ENCODE assay signal across 7 mouse cellular contexts in the genomic region with DNA sequence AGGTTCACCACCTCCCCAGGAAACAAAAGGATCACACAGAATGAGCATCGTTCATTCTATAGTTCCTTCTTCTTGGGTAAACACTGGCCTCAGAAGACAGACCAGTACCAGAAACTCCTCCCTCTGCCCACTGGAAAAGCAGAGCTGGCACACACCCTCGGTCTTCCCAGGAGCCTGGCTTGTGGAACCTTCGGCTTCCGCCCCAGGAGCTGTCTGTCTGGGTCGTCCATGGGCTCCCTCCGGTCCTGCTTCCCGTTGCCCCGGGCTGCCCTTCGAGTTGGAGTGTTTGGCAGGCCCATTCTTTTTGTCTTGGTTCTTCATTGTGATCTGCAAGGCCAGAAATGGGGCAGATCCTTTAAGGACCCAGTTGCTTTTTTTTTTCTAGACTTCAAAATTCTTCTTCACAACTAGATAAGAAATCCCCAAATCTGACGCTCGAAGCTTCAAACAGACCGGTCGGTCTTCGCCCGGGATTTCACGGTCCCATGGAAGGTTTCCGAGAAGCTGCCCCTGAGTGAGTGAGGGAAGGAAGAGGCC. TPM values are rescaled to one million over a fixed set of nuclear protein-coding genes. Genes with fewer than 3 reads are reported as not detected.
DNase-seq lines count a peak whose midpoint lies in the region; ATAC-seq and TF ChIP-seq lines count a peak whose summit lies in the region.

No protein-coding gene starts in this region.

- WGBS in limb, embryonic 15.5 days, result 2% methylated on average over 17 of the region's 17 CpGs
- WGBS in midbrain, embryonic 15.5 days, result 4% methylated on average over 17 of the region's 17 CpGs

- no peak overlapping the region; the same call in 1 of the 2 replicates for H3K27ac ChIP-seq in ES-E14 (ENCODE audit: insufficient read depth, low read depth, low read length, poor library complexity, severe bottlenecking)
- peak overlapping the region; percentile 98 for H3K27ac ChIP-seq in limb, embryonic 15.5 days
- peak overlapping the region; percentile 97 for H3K27ac ChIP-seq in midbrain, embryonic 15.5 days

- DNase-seq in ES-E14 (ENCODE audit: low read depth, low spot score), result no peak
- peak; percentile 68 for DNase-seq in adrenal gland, postnatal 10 days
- peak; percentile 51 for DNase-seq in heart, postnatal 4 days
- DNase-seq in frontal cortex, postnatal 10 days (ENCODE audit: low spot score in 2 of 2), result no peak

- no peaks in the 10 kb centered on the region for H3K27me3 ChIP-seq in limb, embryonic 15.5 days
- no peaks in the 10 kb centered on the region for H3K27me3 ChIP-seq in midbrain, embryonic 15.5 days (replicated peaks)

- peak overlapping the region; percentile 79 for H3K4me2 ChIP-seq in limb, embryonic 15.5 days
- peak overlapping the region; percentile 95 for H3K4me2 ChIP-seq in midbrain, embryonic 15.5 days

- H3K4me3 ChIP-seq in ES-E14 (ENCODE audit: insufficient read depth in 1 of 2, low read depth in 1 of 2, low read length in 2 of 2, poor library complexity in 1 of 2, severe bottlenecking in 1 of 2), result peak overlapping the region; percentile 75 to 81
- peak overlapping the region; percentile 65 for H3K4me3 ChIP-seq in limb, embryonic 15.5 days
- peak overlapping the region; percentile 74 for H3K4me3 ChIP-seq in midbrain, embryonic 15.5 days

- no peaks in the 10 kb centered on the region for H3K9me3 ChIP-seq in ES-E14 (ENCODE audit: control insufficient read depth, insufficient read depth, low read depth, low read length)
- no peaks in the 10 kb centered on the region for H3K9me3 ChIP-seq in limb, embryonic 15.5 days
- no peaks in the 10 kb centered on the region for H3K9me3 ChIP-seq in midbrain, embryonic 15.5 days

- H3K4me1 ChIP-seq in ES-E14 (ENCODE audit: control insufficient read depth in 2 of 2, insufficient read depth in 2 of 2, low read length in 2 of 2, poor library complexity in 1 of 2), result no peaks in the 10 kb centered on the region; a peak in 2 of 4 replicates
- H3K4me1 ChIP-seq in limb, embryonic 15.5 days, result peaks cover 30% of the 10 kb centered on the region
- peaks cover 26% of the 10 kb centered on the region for H3K4me1 ChIP-seq in midbrain, embryonic 15.5 days

- H3K9ac ChIP-seq in ES-E14 (ENCODE audit: insufficient read depth, low read depth, low read length, poor library complexity, severe bottlenecking), result peak overlapping the region; percentile 97
- H3K9ac ChIP-seq in limb, embryonic 15.5 days, result peak overlapping the region; percentile 67
- peak overlapping the region; percentile 65 for H3K9ac ChIP-seq in midbrain, embryonic 15.5 days

- in situ Hi-C loops in ES-E14 (cut with MboI; ENCODE audit: low sequenced_read_pairs in 2 of 2, unreplicated experiment in 2 of 2), result no loop called here

- peak; percentile 32 for ATAC-seq in erythroid progenitor cell, adult 5-6 weeks (replicated peaks; ENCODE audit: low FRiP score, poor library complexity, severe bottlenecking)
- ATAC-seq in limb, embryonic 15.5 days (ENCODE audit: insufficient number of reproducible peaks, low FRiP score, low TSS enrichment, low read depth), result no peak
- ATAC-seq in midbrain, embryonic 15.5 days (replicated peaks), result no peak

- peaks cover 28% of the 10 kb centered on the region for H3K36me3 ChIP-seq in ES-E14 (ENCODE audit: control insufficient read depth, insufficient read depth, low read length, poor library complexity, severe bottlenecking)
- H3K36me3 ChIP-seq in limb, embryonic 15.5 days, result peaks cover 50% of the 10 kb centered on the region
- peaks cover 16% of the 10 kb centered on the region; the same call in 1 of the 2 replicates for H3K36me3 ChIP-seq in midbrain, embryonic 15.5 days (replicated peaks)

TF ChIP-seq in ES-E14, 5 proteins besides CTCF, POLR2A, EP300 and RAD21:
- TF ChIP-seq CHD2 (IDR thresholded peaks at IDR 0.05; ENCODE audit: low read depth, low read length) (no peak), ZC3H11A (IDR thresholded peaks at IDR 0.05; ENCODE audit: borderline replicate concordance, low read depth, low read length) (no peak), HCFC1 (IDR thresholded peaks at IDR 0.05; ENCODE audit: borderline replicate concordance, insufficient read depth, low read length) (no peak), ZNF384 (IDR thresholded peaks at IDR 0.05; ENCODE audit: low read depth, low read length) (no peak), MAFK (IDR thresholded peaks at IDR 0.05; ENCODE audit: insufficient read depth, low read depth, low read length) (no peak)

RNA-seq across cellular contexts. Expression of a gene that starts 0.7 kb away (rescaled TPM):
- total RNA-seq in ES-E14 (2012; rRNA removed), result 61.5 and 72.9 TPM in 2 replicates
- 10 to 100 TPM; 56.7 to 61.2 TPM for total RNA-seq in adrenal gland, postnatal 10 days (2021)
- total RNA-seq in erythroid progenitor cell, adult 5-6 weeks (2015; ENCODE audit: low replicate concordance), result 8.4 and 9.7 TPM in 2 replicates
- total RNA-seq in erythroid progenitor cell, adult 5-6 weeks (2017; ENCODE audit: low replicate concordance), result 20.7 and 35.0 TPM in 2 replicates
- 10 to 100 TPM; 40.0 to 41.9 TPM for total RNA-seq in heart, postnatal 4 days (2021)
- polyA plus RNA-seq in limb, embryonic 15.5 days (2015; fragmentation: Nextera tagmentation; extraction: Ambion mirVana), result 84.9 and 92.7 TPM in 2 replicates
- 52.7 and 59.2 TPM in 2 replicates for polyA plus RNA-seq in midbrain, embryonic 15.5 days (2015; fragmentation: Nextera tagmentation; extraction: Ambion mirVana)

RNA-seq across cellular contexts. Expression of a gene that starts 16.4 kb away (rescaled TPM):
- total RNA-seq in ES-E14 (2012; rRNA removed), result 9.1 and 11.1 TPM in 2 replicates
- total RNA-seq in adrenal gland, postnatal 10 days (2021), result 10 to 100 TPM; 59.4 to 64.4 TPM
- 21.6 and 23.1 TPM in 2 replicates for total RNA-seq in erythroid progenitor cell, adult 5-6 weeks (2015; ENCODE audit: low replicate concordance)
- 2.7 and 13.2 TPM in 2 replicates for total RNA-seq in erythroid progenitor cell, adult 5-6 weeks (2017; ENCODE audit: low replicate concordance)
- 10 to 100 TPM; 30.9 to 33.3 TPM for total RNA-seq in heart, postnatal 4 days (2021)
- polyA plus RNA-seq in limb, embryonic 15.5 days (2015; fragmentation: Nextera tagmentation; extraction: Ambion mirVana), result 50.8 and 50.9 TPM in 2 replicates
- polyA plus RNA-seq in midbrain, embryonic 15.5 days (2015; fragmentation: Nextera tagmentation; extraction: Ambion mirVana), result 166 and 173 TPM in 2 replicates

RNA-seq across cellular contexts. Expression of a gene that starts 21.3 kb away (rescaled TPM):
- 7.9 and 8.7 TPM in 2 replicates for total RNA-seq in ES-E14 (2012; rRNA removed)
- 10 to 100 TPM; 17.4 to 28.2 TPM for total RNA-seq in adrenal gland, postnatal 10 days (2021)
- 4.3 and 14.3 TPM in 2 replicates for total RNA-seq in erythroid progenitor cell, adult 5-6 weeks (2015; ENCODE audit: low replicate concordance)
- 4.0 and 10.7 TPM in 2 replicates for total RNA-seq in erythroid progenitor cell, adult 5-6 weeks (2017; ENCODE audit: low replicate concordance)
- total RNA-seq in heart, postnatal 4 days (2021), result 10 to 100 TPM in 1 of 2 experiments, 1 to 10 TPM in 1; 9.3 to 14.3 TPM
- 28.2 and 29.6 TPM in 2 replicates for polyA plus RNA-seq in limb, embryonic 15.5 days (2015; fragmentation: Nextera tagmentation; extraction: Ambion mirVana)
- 27.0 and 33.0 TPM in 2 replicates for polyA plus RNA-seq in midbrain, embryonic 15.5 days (2015; fragmentation: Nextera tagmentation; extraction: Ambion mirVana)

RNA-seq across cellular contexts. Expression of a gene that starts 26.1 kb away (rescaled TPM):
- total RNA-seq in ES-E14 (2012; rRNA removed), result 0.71 and 1.2 TPM in 2 replicates
- 1 to 10 TPM in 1 of 2 experiments, under 1 TPM in 1; 0.99 to 2.0 TPM for total RNA-seq in adrenal gland, postnatal 10 days (2021)
- 2.9 TPM in 1 of 2 replicates, not detected in the other for total RNA-seq in erythroid progenitor cell, adult 5-6 weeks (2015; ENCODE audit: low replicate concordance)
- total RNA-seq in erythroid progenitor cell, adult 5-6 weeks (2017; ENCODE audit: low replicate concordance), result 3.7 TPM in 1 of 2 replicates, not detected in the other
- total RNA-seq in heart, postnatal 4 days (2021), result under 1 TPM; 0.27 to 0.76 TPM
- 2.4 TPM in 2 replicates for polyA plus RNA-seq in limb, embryonic 15.5 days (2015; fragmentation: Nextera tagmentation; extraction: Ambion mirVana)
- 4.2 and 4.6 TPM in 2 replicates for polyA plus RNA-seq in midbrain, embryonic 15.5 days (2015; fragmentation: Nextera tagmentation; extraction: Ambion mirVana)

RNA-seq across cellular contexts. Expression of a gene that starts 32.4 kb away (rescaled TPM):
- 29.4 and 39.4 TPM in 2 replicates for total RNA-seq in ES-E14 (2012; rRNA removed)
- 10 to 100 TPM; 70.4 to 80.6 TPM for total RNA-seq in adrenal gland, postnatal 10 days (2021)
- total RNA-seq in erythroid progenitor cell, adult 5-6 weeks (2015; ENCODE audit: low replicate concordance), result 7.5 and 16.2 TPM in 2 replicates
- 8.7 and 14.6 TPM in 2 replicates for total RNA-seq in erythroid progenitor cell, adult 5-6 weeks (2017; ENCODE audit: low replicate concordance)
- total RNA-seq in heart, postnatal 4 days (2021), result 10 to 100 TPM; 70.2 to 71.9 TPM
- 15.3 TPM in 2 replicates for polyA plus RNA-seq in limb, embryonic 15.5 days (2015; fragmentation: Nextera tagmentation; extraction: Ambion mirVana)
- 18.9 and 19.5 TPM in 2 replicates for polyA plus RNA-seq in midbrain, embryonic 15.5 days (2015; fragmentation: Nextera tagmentation; extraction: Ambion mirVana)

Comparison
In these comparisons a context has a peak if more than half of its experiments do, and no peak if none do; other contexts are left out.
1. DNase-seq: peak in adrenal gland, postnatal 10 days (single experiment) and heart, postnatal 4 days (single experiment); none in ES-E14 (single experiment) and frontal cortex, postnatal 10 days (0 of 2).
2. Peak in every context shown above with its lines, with median percentiles within 50 percentile points of each other: H3K4me3 ChIP-seq and H3K9ac ChIP-seq.